Mouse (Mus musculus) forebrain, embryonic 11.5 days (tissue): ENCODE measurements around the gene Grin3b. TPM values are rescaled to one million over a fixed set of nuclear protein-coding genes. Genes with fewer than 3 reads are reported as not detected.

ENCODE experiments used
- ATAC-seq: fragments of 200-750 bp; cut with Nextera tagmentation; replicated peaks from 2 replicates; pipeline ENCODE4 v1.8.0; 2017; ENCODE audit warnings: moderate TSS enrichment; ENCODE audit not compliant: low FRiP score
- DNase-seq: peaks from one replicate; pipeline ENCODE4 v3.0.0-alpha.2; 2017; ENCODE audit warnings: low spot score
- H3K27ac ChIP-seq: fragments of 300-500 bp; sonication (generic); 2 replicates; pipeline ENCODE4 v1.5.1; 2014; ENCODE audit warnings: low read depth, low read length
- H3K27me3 ChIP-seq: fragments of 300-500 bp; sonication (generic); 2 replicates; pipeline ENCODE4 v1.6.1; 2014; ENCODE audit warnings: mild to moderate bottlenecking, low read length, mixed read lengths; ENCODE audit not compliant: control insufficient read depth, insufficient read depth
- H3K36me3 ChIP-seq: fragments of 300-500 bp; sonication (generic); 2 replicates; pipeline ENCODE4 v1.6.1; 2014; ENCODE audit warnings: mild to moderate bottlenecking, low read length, moderate library complexity, mixed read lengths; ENCODE audit not compliant: control insufficient read depth, insufficient read depth
- H3K4me1 ChIP-seq: fragments of 300-500 bp; sonication (generic); replicated peaks from 2 replicates; pipeline ENCODE4 v1.6.1; 2014; ENCODE audit warnings: low read length, mixed read lengths; ENCODE audit not compliant: control insufficient read depth, insufficient read depth
- H3K4me2 ChIP-seq: fragments of 300-500 bp; sonication (generic); 2 replicates; pipeline ENCODE4 v1.6.1; 2014; ENCODE audit warnings: low read depth, mild to moderate bottlenecking, low read length, moderate library complexity, mixed read lengths; ENCODE audit not compliant: severe bottlenecking
- H3K4me3 ChIP-seq: fragments of 300-500 bp; sonication (generic); 2 replicates; pipeline ENCODE4 v1.5.1; 2014; ENCODE audit warnings: low read depth, low read length
- H3K9ac ChIP-seq: fragments of 300-500 bp; sonication (generic); 2 replicates; pipeline ENCODE4 v1.6.1; 2014; ENCODE audit warnings: low read length
- H3K9me3 ChIP-seq: fragments of 300-500 bp; sonication (generic); 2 replicates; pipeline ENCODE4 v1.6.1; 2016; ENCODE audit warnings: low read length, mixed read lengths; ENCODE audit not compliant: control insufficient read depth
- WGBS: fragments of 180-500 bp; shearing (Covaris S2); extraction: QIAGEN DNeasy Blood & Tissue Kit; methylation state at CpG from one replicate; pipeline ENCODE4 v1.1.7; 2014; 5-methylcytosine and 5-hydroxymethylcytosine counted together
- polyA plus RNA-seq: library from polyadenylated mRNA; unstranded; fragments of >200 nt; fragmentation: Nextera tagmentation; extraction: Ambion mirVana; gene quantifications from 2 replicates; pipeline ENCODE4 v1.2.1, GENCODE M21; 2014

Gene Grin3b
- polyA plus RNA-seq, 1 experiment from 2014 or later, result 0.29 TPM

DNA sequence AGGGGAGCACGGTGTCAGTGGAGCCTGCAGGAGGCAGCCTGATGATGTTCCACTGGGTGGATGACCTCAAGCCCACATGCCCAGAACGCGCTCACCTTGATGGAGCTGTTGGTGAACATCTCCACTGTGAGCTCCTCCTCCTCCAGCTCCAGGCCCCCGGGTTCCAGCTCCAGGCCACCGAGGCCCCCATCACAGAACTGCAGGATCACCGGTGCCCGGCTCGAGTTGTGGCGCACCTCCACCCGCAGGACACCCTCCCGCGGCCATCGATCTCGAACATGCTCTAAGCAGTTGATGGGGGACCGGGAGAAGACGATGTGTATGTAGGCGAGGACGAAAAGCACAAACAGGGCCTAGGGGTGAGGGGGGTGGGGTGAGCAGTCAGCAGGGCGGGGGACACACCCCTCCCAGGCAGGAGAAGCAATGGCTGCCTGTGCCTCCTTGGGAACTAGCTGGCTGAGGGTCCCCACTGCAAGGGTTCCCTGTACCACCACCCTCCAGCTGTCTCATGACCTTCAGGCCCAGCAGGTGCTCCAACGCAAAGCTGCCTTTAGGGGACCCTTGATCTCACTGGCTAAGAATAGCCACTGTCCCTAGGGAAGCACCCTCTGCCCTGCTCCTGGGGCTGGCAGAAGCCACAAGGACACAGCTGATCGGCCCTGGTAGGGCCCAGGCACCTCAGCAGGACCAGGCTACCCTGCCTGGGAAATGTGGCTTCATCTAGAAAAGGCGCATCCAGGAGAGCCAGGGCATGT lies 9.1 kb downstream of the Grin3b start:
- H3K27ac ChIP-seq, result no peak overlapping the region
- DNase-seq (no peak), ATAC-seq (no peak)
- no peak overlapping the region for H3K4me2 ChIP-seq
- no peak overlapping the region for H3K4me3 ChIP-seq
- H3K27me3 ChIP-seq, result no peaks in the 10 kb centered on the region
- WGBS, result 96% methylated on average over 22 of the region's 22 CpGs
- H3K9me3 ChIP-seq, result no peaks in the 10 kb centered on the region
- peaks cover 13% of the 10 kb centered on the region for H3K4me1 ChIP-seq
- H3K36me3 ChIP-seq, result peaks cover 21% of the 10 kb centered on the region
- H3K9ac ChIP-seq, result no peak overlapping the region

DNA sequence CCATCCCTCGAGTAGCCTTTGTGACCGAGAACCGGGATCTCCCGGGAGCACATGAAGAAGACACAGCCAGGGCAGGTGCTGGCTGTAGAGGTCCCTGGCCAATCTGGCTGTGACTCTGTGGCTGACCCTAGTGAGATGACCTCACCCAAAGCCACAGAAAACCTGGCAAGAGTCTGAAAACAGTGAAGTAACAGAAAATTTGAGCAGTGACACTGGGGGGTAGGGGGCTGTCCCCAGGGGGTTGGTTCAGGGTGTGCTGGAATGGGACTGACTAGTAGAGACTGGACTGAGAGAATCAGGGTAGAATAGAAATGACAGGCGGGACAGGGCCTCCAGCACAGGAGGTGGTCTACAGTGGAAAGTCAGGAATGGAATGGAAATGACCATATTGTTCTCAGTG lies 12.7 kb downstream of the Grin3b start:
- Histone ChIP-seq H3K36me3 (peaks cover 2% of the 10 kb centered on the region; the same call in 1 of the 2 replicates), H3K4me2 (peak overlapping the region; percentile 74), H3K4me3 (peak overlapping the region; percentile 91), H3K27ac (no peak overlapping the region), H3K9ac (peak overlapping the region; percentile 86), H3K27me3 (peaks cover 12% of the 10 kb centered on the region), H3K9me3 (no peaks in the 10 kb centered on the region), H3K4me1 (peaks cover 21% of the 10 kb centered on the region)
- 81% methylated on average over 5 of the region's 5 CpGs for WGBS
- DNase-seq, result no peak
- no peak for ATAC-seq

- Histone ChIP-seq H3K4me3 (peak overlapping the region; percentile 91), H3K4me2 (peak overlapping the region; percentile 74), H3K9ac (peak overlapping the region; percentile 86), H3K36me3 (no peaks in the 10 kb centered on the region; the same call in 1 of the 2 replicates), H3K27ac (peak overlapping the region; percentile 91; the same call in 1 of the 2 replicates), H3K9me3 (no peaks in the 10 kb centered on the region), H3K4me1 (peaks cover 21% of the 10 kb centered on the region), H3K27me3 (peaks cover 16% of the 10 kb centered on the region)
- DNase-seq, result peak; percentile 85
- WGBS, result under 1% methylated on average over 21 of the region's 21 CpGs
- no peak for ATAC-seq
These were observed 13.2 kb downstream of the Grin3b start for GRCm38 (mm10) chr10:79983670-79984069.

- no peaks in the 10 kb centered on the region; the same call in 1 of the 2 replicates for H3K36me3 ChIP-seq
- WGBS, result under 1% methylated on average over 41 of the region's 49 CpGs
- peak within 1 kb of the TSS; percentile 91 for H3K27ac ChIP-seq
- peak within 1 kb of the TSS; percentile 86 for H3K9ac ChIP-seq
- DNase-seq (peak; percentile 91), ATAC-seq (peak; percentile 77)
- H3K9me3 ChIP-seq, result no peaks in the 10 kb centered on the region
- H3K4me3 ChIP-seq, result peak within 1 kb of the TSS; percentile 91
- H3K4me2 ChIP-seq, result peak within 1 kb of the TSS; percentile 74
- peaks cover 23% of the 10 kb centered on the region for H3K27me3 ChIP-seq
- H3K4me1 ChIP-seq, result peaks cover 21% of the 10 kb centered on the region
These were observed 13.8 kb downstream of the Grin3b start, which contains the start of gene Tmem259 for GRCm38 (mm10) chr10:79984195-79984816. TSS of gene Tmem259 (minus strand) at chr10:79984330.

- H3K9ac ChIP-seq, result peak overlapping the region; percentile 86
- H3K27ac ChIP-seq, result peak overlapping the region; percentile 91
- peak; percentile 94 for ATAC-seq
- peak overlapping the region; percentile 91 for H3K4me3 ChIP-seq
- peaks cover 21% of the 10 kb centered on the region for H3K4me1 ChIP-seq
- peaks cover 28% of the 10 kb centered on the region for H3K27me3 ChIP-seq
- no peaks in the 10 kb centered on the region for H3K9me3 ChIP-seq
- H3K36me3 ChIP-seq, result no peaks in the 10 kb centered on the region
- peak overlapping the region; percentile 74 for H3K4me2 ChIP-seq
- WGBS, result under 1% methylated on average over 22 of the region's 22 CpGs
- DNase-seq, result peak; percentile 95
These were observed 14.4 kb downstream of the Grin3b start for GRCm38 (mm10) chr10:79984871-79985270.

DNA sequence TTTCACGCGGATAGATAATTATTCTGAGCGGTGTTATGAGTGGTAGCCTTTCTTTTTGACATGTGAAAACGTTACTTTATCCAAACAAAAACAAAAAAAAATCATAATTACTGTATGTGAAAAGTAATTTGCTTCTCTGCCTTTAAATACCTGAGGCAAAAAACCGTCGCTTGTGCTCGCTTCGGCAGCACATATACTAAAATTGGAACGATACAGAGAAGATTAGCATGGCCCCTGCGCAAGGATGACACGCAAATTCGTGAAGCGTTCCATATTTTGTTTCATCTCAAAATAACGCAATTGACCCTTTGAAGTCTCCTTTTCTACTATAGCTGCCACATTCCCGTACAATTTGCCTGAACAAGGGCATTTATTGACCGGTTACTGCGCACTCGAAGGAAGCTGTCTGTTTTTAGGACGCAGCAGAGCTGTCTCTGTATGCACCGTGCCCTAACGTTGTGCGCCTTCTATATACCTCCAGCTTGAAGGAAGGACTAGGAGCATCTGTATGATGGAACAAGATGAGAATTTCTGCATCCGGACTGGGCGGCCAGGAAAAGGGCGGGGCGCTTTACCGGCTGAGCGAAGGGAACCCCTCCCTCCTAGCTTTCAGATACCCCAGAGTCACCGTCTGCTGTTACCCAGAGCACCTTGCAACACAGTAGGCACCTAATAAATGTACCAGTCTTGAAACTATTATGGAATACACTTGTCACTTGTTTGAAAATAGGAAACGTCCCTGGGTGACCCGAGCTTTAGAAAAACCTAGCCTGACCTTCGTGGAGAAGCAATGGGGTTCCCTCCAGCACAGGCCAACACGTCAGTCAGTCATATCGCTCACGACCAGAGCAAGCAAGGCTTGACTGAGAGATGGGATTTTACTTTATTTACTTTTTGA lies 15.1 kb downstream of the Grin3b start:
- whole genome bisulfite sequencing, result 4% methylated on average over 35 of the region's 35 CpGs
- peak overlapping the region; percentile 74 for H3K4me2 ChIP-seq
- H3K4me3 ChIP-seq, result peak overlapping the region; percentile 91
- DNase-seq (peak; percentile 75), ATAC-seq (no peak)
- H3K9me3 ChIP-seq, result no peaks in the 10 kb centered on the region
- peak overlapping the region; percentile 91 for H3K27ac ChIP-seq
- H3K4me1 ChIP-seq, result peaks cover 21% of the 10 kb centered on the region
- H3K27me3 ChIP-seq, result peaks cover 30% of the 10 kb centered on the region
- H3K9ac ChIP-seq, result peak overlapping the region; percentile 57
- no peaks in the 10 kb centered on the region for H3K36me3 ChIP-seq

DNA sequence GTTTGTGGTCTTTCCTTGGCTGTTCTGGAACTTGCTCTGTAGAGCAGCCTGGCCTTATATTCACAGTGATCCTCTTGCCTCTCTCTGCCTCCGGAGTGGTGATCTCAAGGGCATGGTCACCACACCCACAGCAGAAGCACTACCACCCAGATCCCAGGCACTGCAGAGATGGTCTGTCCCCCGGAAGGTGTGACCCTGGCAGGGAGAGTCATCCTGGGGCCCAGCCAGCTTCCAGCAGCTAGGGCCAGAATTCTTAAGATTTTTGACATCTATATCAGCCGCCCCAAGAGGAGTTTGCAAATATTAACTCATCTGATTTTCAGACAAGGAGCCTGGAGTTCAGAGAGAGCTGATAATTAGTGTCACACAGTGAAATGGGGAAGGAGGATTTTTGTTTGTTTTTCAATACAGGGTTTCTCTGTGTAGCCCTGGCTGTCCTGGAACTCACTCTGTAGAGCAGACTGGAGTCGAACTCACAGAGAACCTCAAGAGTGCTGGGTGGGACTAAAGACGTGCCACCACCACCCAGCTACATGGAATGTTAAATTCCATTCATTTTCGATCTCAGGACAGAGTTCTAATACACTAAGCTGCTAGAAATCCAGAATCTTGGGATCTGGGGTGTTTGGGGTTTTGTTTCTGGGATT lies 15.8 kb downstream of the Grin3b start:
- peak overlapping the region; percentile 74; the same call in 1 of the 2 replicates for H3K4me2 ChIP-seq
- ATAC-seq (no peak), DNase-seq (no peak)
- H3K27ac ChIP-seq, result 0 out of 2 replicates have a peak overlapping the region, but pooled peaks have one; percentile 91
- H3K9me3 ChIP-seq, result peaks cover under 1% of the 10 kb centered on the region; the same call in 1 of the 2 replicates
- no peaks in the 10 kb centered on the region for H3K36me3 ChIP-seq
- H3K4me1 ChIP-seq, result peaks cover 21% of the 10 kb centered on the region
- peaks cover 30% of the 10 kb centered on the region for H3K27me3 ChIP-seq
- peak overlapping the region; percentile 91 for H3K4me3 ChIP-seq
- H3K9ac ChIP-seq, result peak overlapping the region; percentile 57
- WGBS, result 50% methylated on average over 6 of the region's 6 CpGs
